Mouse (Mus musculus): ENCODE measurements around the gene Vmn2r29. TPM values are rescaled to one million over a fixed set of nuclear protein-coding genes. Genes with fewer than 3 reads are reported as not detected.
A peak's percentile ranks its signal among the peaks of the same experiment; 100 is the strongest.

Gene Vmn2r29
- total and polyA plus RNA-seq, 3 experiments, result not detected

GRCm38 (mm10) chr7:7187417-7188190 is 59.5 kb downstream of the Vmn2r29 start:
- peak; percentile 13 for DNase-seq (ENCODE audit: extremely low read depth)
- TF ChIP-seq CTCF (conservative IDR thresholded peaks at IDR 0.05 in 1 of 2, IDR thresholded peaks at IDR 0.05 in 1 of 2; ENCODE audit: low read depth in 2 of 2, low read length in 2 of 2), result peak in 1 of 2 experiments; percentile 52; a peak in 2 of 4 replicates
- no peak for TF ChIP-seq GABPA (IDR thresholded peaks at IDR 0.05; ENCODE audit: insufficient replicate concordance, low read depth, low read length)
- no peak for TF ChIP-seq USF1 (IDR thresholded peaks at IDR 0.05; ENCODE audit: low read depth, low read length)
- TF ChIP-seq SMC3 (IDR thresholded peaks at IDR 0.05; ENCODE audit: low read depth, low read length), result peak; percentile 45; the same call in 1 of the 2 replicates
- TF ChIP-seq HCFC1 (IDR thresholded peaks at IDR 0.05; ENCODE audit: low read depth, low read length), result no peak
- no peak for TF ChIP-seq SIN3A (IDR thresholded peaks at IDR 0.05; ENCODE audit: low read length)
- TF ChIP-seq ZNF384 (IDR thresholded peaks at IDR 0.05; ENCODE audit: low read depth, low read length), result no peak
- no peak for TF ChIP-seq CHD1 (IDR thresholded peaks at IDR 0.05; ENCODE audit: low read depth, low read length)
- no peak for TF ChIP-seq RCOR1 (conservative IDR thresholded peaks at IDR 0.05; ENCODE audit: low read depth, low read length)
- TF ChIP-seq POLR2AphosphoS2 (IDR thresholded peaks at IDR 0.05; ENCODE audit: low read depth, low read length), result no peak
- no peak for TF ChIP-seq TCF12 (IDR thresholded peaks at IDR 0.05; ENCODE audit: low read depth, low read length)
- TF ChIP-seq TBP (conservative IDR thresholded peaks at IDR 0.05; ENCODE audit: low read depth, low read length), result no peak
- peak; percentile 26 for TF ChIP-seq RAD21 (IDR thresholded peaks at IDR 0.05; ENCODE audit: low read depth, low read length)
- Histone ChIP-seq H3K9ac (ENCODE audit: insufficient read depth, low read depth) (peak overlapping the region; percentile 69; the same call in 1 of the 2 replicates), H3K27ac (ENCODE audit: insufficient read depth, low read depth) (no peak overlapping the region), H3K4me1 (ENCODE audit: control insufficient read depth in 1 of 2, insufficient read depth in 2 of 2) (no peaks in the 10 kb centered on the region), H3K9me3 (replicated peaks; ENCODE audit: low read length) (no peaks in the 10 kb centered on the region), H3K36me3 (replicated peaks in 1 of 2; ENCODE audit: control insufficient read depth in 1 of 2, insufficient read depth in 1 of 2, low read length in 1 of 2) (peaks cover 2 to 6% of the 10 kb centered on the region in 2 experiments), H3K4me3 (replicated peaks in 1 of 3; ENCODE audit: low read depth in 2 of 3, low read length in 2 of 3, poor library complexity in 1 of 3) (peak overlapping the region; percentile 23 to 79 (median 52)), H3K79me2 (replicated peaks; ENCODE audit: control insufficient read depth, extremely low read depth, insufficient read depth, poor library complexity, severe bottlenecking) (no peaks in the 10 kb centered on the region), H3K27me3 (replicated peaks) (peaks cover 3% of the 10 kb centered on the region), H3K4me2 (ENCODE audit: insufficient read depth, low read depth, poor library complexity, severe bottlenecking) (peak overlapping the region; percentile 95)
- dilution Hi-C loops (cut with MboI; ENCODE audit: extremely low pct_ligation_motif_present, extremely low pct_unique_long_range_greater_than_20kb, low sequenced_read_pairs), result no loop called here
- in situ Hi-C loops (cut with MboI; ENCODE audit: low pct_ligation_motif_present, low pct_unique_long_range_greater_than_20kb, low sequenced_read_pairs), result no loop called here

GRCm38 (mm10) chr7:7185897-7186296 is 61.2 kb downstream of the Vmn2r29 start:
- Histone ChIP-seq H3K36me3 (replicated peaks in 1 of 2; ENCODE audit: control insufficient read depth in 1 of 2, insufficient read depth in 1 of 2, low read length in 1 of 2) (peaks cover 18 to 23% of the 10 kb centered on the region in 2 experiments), H3K4me3 (replicated peaks in 1 of 3; ENCODE audit: low read depth in 2 of 3, low read length in 2 of 3, poor library complexity in 1 of 3) (no peak overlapping the region), H3K9me3 (replicated peaks; ENCODE audit: low read length) (no peaks in the 10 kb centered on the region), H3K4me2 (ENCODE audit: insufficient read depth, low read depth, poor library complexity, severe bottlenecking) (no peak overlapping the region), H3K27me3 (replicated peaks) (peaks cover 3% of the 10 kb centered on the region), H3K27ac (ENCODE audit: insufficient read depth, low read depth) (no peak overlapping the region), H3K9ac (ENCODE audit: insufficient read depth, low read depth) (no peak overlapping the region), H3K79me2 (replicated peaks; ENCODE audit: control insufficient read depth, extremely low read depth, insufficient read depth, poor library complexity, severe bottlenecking) (no peaks in the 10 kb centered on the region), H3K4me1 (ENCODE audit: control insufficient read depth in 1 of 2, insufficient read depth in 2 of 2) (no peaks in the 10 kb centered on the region)
- DNase-seq (ENCODE audit: extremely low read depth), result no peak
- TF ChIP-seq TCF12 (IDR thresholded peaks at IDR 0.05; ENCODE audit: low read depth, low read length) (no peak), IRF4 (IDR thresholded peaks at IDR 0.05; ENCODE audit: low read depth, low read length) (no peak), MAX (IDR thresholded peaks at IDR 0.05; ENCODE audit: low read length) (no peak), ELF1 (IDR thresholded peaks at IDR 0.05; ENCODE audit: low read depth, low read length) (no peak), NRF1 (IDR thresholded peaks at IDR 0.05; ENCODE audit: low read depth, low read length) (no peak), GABPA (IDR thresholded peaks at IDR 0.05; ENCODE audit: insufficient replicate concordance, low read depth, low read length) (no peak), JUN (IDR thresholded peaks at IDR 0.05; ENCODE audit: insufficient read depth, low read depth, low read length) (no peak), ZMIZ1 (IDR thresholded peaks at IDR 0.05; ENCODE audit: low read depth, low read length) (no peak), MYC (IDR thresholded peaks at IDR 0.05; ENCODE audit: low read depth, low read length) (no peak), ZKSCAN1 (IDR thresholded peaks at IDR 0.05; ENCODE audit: borderline replicate concordance, low read depth, low read length) (no peak), RAD21 (IDR thresholded peaks at IDR 0.05; ENCODE audit: low read depth, low read length) (no peak), TBP (conservative IDR thresholded peaks at IDR 0.05; ENCODE audit: low read depth, low read length) (no peak), MAFK (IDR thresholded peaks at IDR 0.05; ENCODE audit: insufficient replicate concordance, low read length) (no peak), SIN3A (IDR thresholded peaks at IDR 0.05; ENCODE audit: low read length) (no peak), BHLHE40 (IDR thresholded peaks at IDR 0.05; ENCODE audit: low read depth, low read length) (no peak), CHD1 (IDR thresholded peaks at IDR 0.05; ENCODE audit: low read depth, low read length) (no peak), CTCF (conservative IDR thresholded peaks at IDR 0.05 in 1 of 2, IDR thresholded peaks at IDR 0.05 in 1 of 2; ENCODE audit: low read depth in 2 of 2, low read length in 2 of 2) (no peak), RCOR1 (conservative IDR thresholded peaks at IDR 0.05; ENCODE audit: low read depth, low read length) (no peak), ZC3H11A (IDR thresholded peaks at IDR 0.05; ENCODE audit: low read depth, low read length) (no peak), ETS1 (conservative IDR thresholded peaks at IDR 0.05; ENCODE audit: low read depth, low read length) (no peak)
- in situ Hi-C loops (cut with MboI; ENCODE audit: low pct_ligation_motif_present, low pct_unique_long_range_greater_than_20kb, low sequenced_read_pairs) (no loop called here), dilution Hi-C loops (cut with MboI; ENCODE audit: extremely low pct_ligation_motif_present, extremely low pct_unique_long_range_greater_than_20kb, low sequenced_read_pairs) (no loop called here)

Measured in CH12.LX (cell line).